Mouse (Mus musculus) heart, embryonic 12.5 days (tissue): ENCODE data around the gene Pgr15l. TPM values are rescaled to one million over a fixed set of nuclear protein-coding genes. Genes with fewer than 3 reads are reported as not detected.

Source experiments
- ATAC-seq: fragments of 200-750 bp; cut with Nextera tagmentation; 2 replicates; pipeline ENCODE4 v1.8.0; 2017; ENCODE audit warnings: moderate TSS enrichment, moderate library complexity; ENCODE audit not compliant: insufficient number of reproducible peaks, low FRiP score
- H3K27ac ChIP-seq: fragments of 300-500 bp; sonication (generic); 2 replicates; pipeline ENCODE4 v1.5.1; 2016; ENCODE audit warnings: mild to moderate bottlenecking, moderate library complexity; ENCODE audit not compliant: poor library complexity, severe bottlenecking
- H3K27me3 ChIP-seq: fragments of 300-500 bp; sonication (generic); replicated peaks from 2 replicates; pipeline ENCODE4 v1.6.1; 2016; ENCODE audit warnings: mild to moderate bottlenecking, moderate library complexity
- H3K36me3 ChIP-seq: fragments of 300-500 bp; sonication (generic); 2 replicates; pipeline ENCODE4 v1.6.1; 2016; ENCODE audit warnings: mild to moderate bottlenecking, moderate library complexity
- H3K4me1 ChIP-seq: fragments of 300-500 bp; sonication (generic); replicated peaks from 2 replicates; pipeline ENCODE4 v1.6.1; 2016; ENCODE audit warnings: mild to moderate bottlenecking
- H3K4me2 ChIP-seq: fragments of 300-500 bp; sonication (generic); 2 replicates; pipeline ENCODE4 v1.6.1; 2016; ENCODE audit warnings: mild to moderate bottlenecking, moderate library complexity
- H3K4me3 ChIP-seq: fragments of 300-500 bp; sonication (generic); 2 replicates; pipeline ENCODE4 v1.5.1; 2016; ENCODE audit warnings: mild to moderate bottlenecking
- H3K9ac ChIP-seq: fragments of 300-500 bp; sonication (generic); 2 replicates; pipeline ENCODE4 v1.6.1; 2016; ENCODE audit warnings: mild to moderate bottlenecking, moderate library complexity
- H3K9me3 ChIP-seq: fragments of 300-500 bp; sonication (generic); replicated peaks from 2 replicates; pipeline ENCODE4 v1.6.1; 2016; ENCODE audit warnings: mild to moderate bottlenecking, moderate library complexity
- WGBS: fragments of 180-500 bp; shearing (Covaris S2); methylation state at CpG from one replicate; pipeline ENCODE4 v1.1.7; 2016; 5-methylcytosine and 5-hydroxymethylcytosine counted together
- polyA plus RNA-seq: library from polyadenylated mRNA; unstranded; fragments of >200 nt; fragmentation: Nextera tagmentation; extraction: Ambion mirVana; gene quantifications from 2 replicates; pipeline ENCODE4 v1.2.1, GENCODE M21; 2016

The Pgr15l gene
- not detected in 2 replicates for polyA plus RNA-seq

- no peak within 1 kb of the TSS for H3K9ac ChIP-seq
- H3K9me3 ChIP-seq: no peaks in the 10 kb centered on the region
- H3K27ac ChIP-seq: no peak within 1 kb of the TSS
- peak within 1 kb of the TSS; percentile 50 for H3K4me2 ChIP-seq
- no peak for ATAC-seq
- peak within 1 kb of the TSS; percentile 19 for H3K4me3 ChIP-seq
- WGBS: 16% methylated on average over 19 of the region's 20 CpGs
- H3K4me1 ChIP-seq: no peaks in the 10 kb centered on the region
- peaks cover 20% of the 10 kb centered on the region for H3K27me3 ChIP-seq
- no peaks in the 10 kb centered on the region for H3K36me3 ChIP-seq
Measured at GRCm38 (mm10) chrX:97072369-97072768, at the start of gene Pgr15l. Gene Pgr15l, plus strand, starts transcription at chrX:97072596.

- Histone ChIP-seq H3K4me2 (no peak overlapping the region), H3K9ac (no peak overlapping the region), H3K36me3 (no peaks in the 10 kb centered on the region), H3K4me3 (no peak overlapping the region), H3K4me1 (no peaks in the 10 kb centered on the region), H3K27ac (no peak overlapping the region), H3K27me3 (no peaks in the 10 kb centered on the region), H3K9me3 (no peaks in the 10 kb centered on the region)
- ATAC-seq: no peak
Measured at GRCm38 (mm10) chrX:97027540-97027939, 44.9 kb upstream of the Pgr15l start.

DNA sequence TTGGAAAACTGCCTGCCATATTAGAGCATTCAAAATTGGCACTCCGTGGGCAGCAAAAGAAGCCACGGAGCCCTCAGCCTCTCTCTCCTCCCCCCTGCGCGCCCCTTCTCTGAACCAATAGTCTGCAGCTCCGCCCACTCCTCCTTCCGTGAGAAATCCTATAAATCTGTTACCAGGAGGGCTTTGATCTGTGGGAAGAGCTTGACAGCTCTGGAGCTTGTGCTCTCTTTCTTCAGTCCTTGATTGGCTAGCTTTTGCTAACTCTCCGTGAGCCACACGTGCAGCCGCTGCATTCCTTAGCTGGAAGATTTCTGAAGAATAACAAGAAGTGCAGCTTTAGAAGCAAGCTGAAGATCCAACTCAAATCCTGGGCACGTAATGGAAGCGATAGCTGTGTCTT, 2.6 kb upstream of the Pgr15l start:
- Histone ChIP-seq H3K4me3 (no peak overlapping the region), H3K4me1 (no peaks in the 10 kb centered on the region), H3K9me3 (no peaks in the 10 kb centered on the region), H3K27ac (no peak overlapping the region), H3K4me2 (0 out of 2 replicates have a peak overlapping the region, but pooled peaks have one; percentile 19), H3K9ac (no peak overlapping the region), H3K27me3 (peaks cover 20% of the 10 kb centered on the region), H3K36me3 (no peaks in the 10 kb centered on the region)
- 17% methylated on average over 11 of the region's 11 CpGs for WGBS
- no peak for ATAC-seq
